Mouse (Mus musculus): ENCODE measurements around the gene Isoc2a.
A peak's percentile ranks its signal among the peaks of the same experiment; 100 is the strongest.

The Isoc2a gene

DNA sequence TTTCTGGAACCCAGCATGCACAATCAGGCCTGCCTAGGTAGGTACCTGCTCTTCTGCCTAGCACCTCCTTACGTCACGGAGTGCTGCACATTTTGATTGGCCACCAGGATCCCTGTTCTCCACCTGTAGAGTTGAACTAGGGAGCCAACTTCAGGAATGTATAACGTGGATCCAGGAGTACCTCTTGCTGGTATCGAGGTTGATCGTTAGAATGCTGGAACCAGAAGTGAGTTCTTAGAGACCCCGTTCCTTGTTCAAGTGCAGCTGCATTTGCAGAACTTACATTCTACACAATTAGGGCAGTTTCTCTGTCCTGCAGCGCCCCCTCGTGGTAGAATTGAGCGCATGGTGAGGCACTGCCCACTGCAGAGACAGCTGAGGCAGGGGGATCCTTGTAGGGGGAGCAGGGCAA lies 63.1 kb downstream of the Isoc2a start:
- DNase-seq (ENCODE audit: low spot score) = peak; percentile 61

- no peak for DNase-seq (ENCODE audit: low spot score)
Observed at GRCm38 (mm10) chr7:4942673-4943072, 65.7 kb downstream of the Isoc2a start.

DNA sequence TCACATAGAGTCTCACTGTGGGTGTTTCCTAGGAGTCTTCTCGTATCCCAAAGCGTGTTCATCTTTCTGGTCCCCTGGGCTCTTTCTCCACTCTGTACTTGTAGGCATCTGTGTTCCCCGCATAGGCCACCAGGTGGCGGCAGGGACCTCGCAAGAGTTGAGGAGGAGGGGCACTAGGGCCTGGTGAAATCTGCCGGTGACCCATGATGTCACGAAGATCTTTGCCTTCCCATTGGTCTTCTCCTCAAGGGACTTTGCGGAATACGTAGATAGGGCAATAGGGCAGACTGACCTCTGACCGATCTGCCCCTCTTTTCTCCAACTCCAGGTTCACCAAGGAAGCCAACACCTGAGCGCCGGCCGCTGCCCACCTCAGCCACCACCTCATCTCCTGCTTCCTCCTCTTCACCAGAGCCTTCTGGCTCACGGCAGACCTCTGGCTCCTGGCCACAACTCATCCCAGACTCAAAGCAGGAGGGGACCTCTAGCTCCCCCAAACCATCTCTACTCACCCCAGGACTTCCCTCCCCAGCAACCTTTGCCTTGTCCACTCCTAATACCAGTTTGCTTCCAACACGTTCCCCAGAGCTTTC lies 66.4 kb downstream of the Isoc2a start:
- DNase-seq (ENCODE audit: low spot score) = peak; percentile 85

Measured in yolk sac, embryonic 10.5 days (tissue).